Mouse (Mus musculus): Measurements from ENCODE around the gene Hmga2.

- TF ChIP-seq CTCF (IDR thresholded peaks at IDR 0.05), result no peak
- TF ChIP-seq EP300 (IDR thresholded peaks at IDR 0.05), result no peak
These were observed 79.0 kb downstream of the Hmga2 start for GRCm38 (mm10) chr10:120397211-120397631.
